Mouse (Mus musculus): ENCODE results near the gene Cers1. TPM values are rescaled to one million over a fixed set of nuclear protein-coding genes. Genes with fewer than 3 reads are reported as not detected.

Cers1 gene
- polyA plus RNA-seq, 1 experiment from 2014 or later: 2.0 TPM

DNA sequence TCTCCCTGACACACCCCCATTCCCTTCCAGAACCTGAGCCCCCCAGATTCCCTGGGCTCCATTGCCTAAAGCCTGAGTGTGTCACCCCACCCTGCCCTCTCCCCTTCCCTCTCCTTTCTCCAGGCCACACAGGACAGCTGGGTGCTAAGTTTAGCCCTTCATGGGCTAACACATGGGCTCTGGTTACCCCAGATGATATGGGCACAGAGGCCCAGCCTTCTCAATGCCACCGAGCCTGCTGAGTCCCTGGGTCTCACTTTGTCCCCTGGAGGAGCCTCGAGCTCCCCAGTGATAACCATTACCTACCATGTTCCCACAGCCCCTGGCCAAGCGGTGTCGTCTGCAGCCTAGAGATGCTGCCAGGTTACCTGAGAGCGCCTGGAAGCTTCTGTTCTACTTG, 2.3 kb downstream of the Cers1 start:
- Histone ChIP-seq H3K9ac (ENCODE audit: low read length) (no peak overlapping the region), H3K27ac (replicated peaks) (no peak overlapping the region), H3K4me2 (replicated peaks; ENCODE audit: low read depth) (no peak overlapping the region), H3K27me3 (ENCODE audit: control insufficient read depth, insufficient read depth, low read length) (no peaks in the 10 kb centered on the region), H3K9me3 (ENCODE audit: control insufficient read depth, low read length) (no peaks in the 10 kb centered on the region), H3K4me3 (ENCODE audit: low read depth, low read length) (no peak overlapping the region), H3K36me3 (ENCODE audit: control insufficient read depth, insufficient read depth, low read length) (no peaks in the 10 kb centered on the region; the same call in 1 of the 2 replicates), H3K4me1 (replicated peaks; ENCODE audit: control insufficient read depth, insufficient read depth) (no peaks in the 10 kb centered on the region)
- no peak for DNase-seq (ENCODE audit: low spot score)
- no peak for ATAC-seq (ENCODE audit: low FRiP score, low TSS enrichment)
- TF ChIP-seq EP300 (optimal IDR thresholded peaks at IDR 0.05) (no peak), CTCF (IDR thresholded peaks at IDR 0.05; ENCODE audit: low read depth) (no peak)
- WGBS: 82% methylated on average over 5 of the region's 5 CpGs

DNA sequence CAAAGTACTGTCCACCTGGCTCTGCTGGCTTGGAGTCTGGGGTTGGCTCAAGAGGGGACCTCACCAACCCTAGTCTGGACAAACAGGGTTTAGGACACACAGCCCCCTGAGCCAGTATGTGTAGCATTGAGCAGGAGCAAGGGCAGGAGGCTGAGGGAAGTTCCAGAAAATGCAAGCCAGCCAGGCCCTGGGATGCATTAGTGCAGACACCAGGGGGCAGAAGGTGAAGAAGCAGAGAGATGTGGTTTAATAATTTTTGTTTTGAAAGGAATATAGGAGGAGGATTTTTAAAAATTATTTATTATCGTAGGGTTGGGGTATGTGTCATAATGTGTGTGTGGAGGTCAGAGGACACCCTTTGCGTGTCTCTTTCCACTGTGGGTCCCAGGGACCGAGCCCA, 8.1 kb downstream of the Cers1 start:
- Histone ChIP-seq H3K4me3 (ENCODE audit: low read depth, low read length) (no peak overlapping the region), H3K27me3 (ENCODE audit: control insufficient read depth, insufficient read depth, low read length) (no peaks in the 10 kb centered on the region), H3K4me2 (replicated peaks; ENCODE audit: low read depth) (no peak overlapping the region), H3K9me3 (ENCODE audit: control insufficient read depth, low read length) (no peaks in the 10 kb centered on the region), H3K4me1 (replicated peaks; ENCODE audit: control insufficient read depth, insufficient read depth) (no peaks in the 10 kb centered on the region), H3K36me3 (ENCODE audit: control insufficient read depth, insufficient read depth, low read length) (no peaks in the 10 kb centered on the region; the same call in 1 of the 2 replicates), H3K27ac (replicated peaks) (no peak overlapping the region), H3K9ac (ENCODE audit: low read length) (no peak overlapping the region)
- WGBS: 85% methylated on average over 3 of the region's 3 CpGs
- TF ChIP-seq EP300 (optimal IDR thresholded peaks at IDR 0.05): no peak
- peak; percentile 32 for TF ChIP-seq CTCF (IDR thresholded peaks at IDR 0.05; ENCODE audit: low read depth)
- ATAC-seq (ENCODE audit: low FRiP score, low TSS enrichment): no peak
- no peak for DNase-seq (ENCODE audit: low spot score)

DNA sequence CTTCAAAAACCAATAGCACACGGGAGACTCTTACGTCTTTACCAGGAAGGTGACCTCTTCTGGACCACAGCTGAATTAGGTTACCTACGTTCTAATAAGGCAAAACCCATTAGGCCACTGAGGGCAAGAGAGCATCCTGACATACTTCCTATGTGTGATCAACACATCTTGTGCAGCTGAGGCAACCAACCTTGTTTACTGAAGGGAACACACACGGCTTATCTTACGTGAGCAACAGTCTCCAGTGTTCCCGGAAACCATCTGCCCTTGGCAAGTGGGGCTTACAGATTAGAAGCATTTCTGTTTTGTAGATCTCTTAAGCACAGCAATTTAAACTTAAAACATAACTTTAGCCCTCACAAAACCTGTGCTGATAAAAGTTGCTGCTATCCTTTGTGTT, 11.9 kb downstream of the Cers1 start:
- Histone ChIP-seq H3K27ac (replicated peaks) (no peak overlapping the region), H3K9me3 (ENCODE audit: control insufficient read depth, low read length) (no peaks in the 10 kb centered on the region), H3K4me1 (replicated peaks; ENCODE audit: control insufficient read depth, insufficient read depth) (no peaks in the 10 kb centered on the region), H3K27me3 (ENCODE audit: control insufficient read depth, insufficient read depth, low read length) (no peaks in the 10 kb centered on the region), H3K4me2 (replicated peaks; ENCODE audit: low read depth) (no peak overlapping the region), H3K4me3 (ENCODE audit: low read depth, low read length) (no peak overlapping the region), H3K9ac (ENCODE audit: low read length) (no peak overlapping the region), H3K36me3 (ENCODE audit: control insufficient read depth, insufficient read depth, low read length) (peaks cover 4% of the 10 kb centered on the region)
- 87% methylated on average over 6 of the region's 6 CpGs for WGBS
- ATAC-seq (ENCODE audit: low FRiP score, low TSS enrichment): no peak
- DNase-seq (ENCODE audit: low spot score): no peak
- no peak for TF ChIP-seq EP300 (optimal IDR thresholded peaks at IDR 0.05)
- no peak for TF ChIP-seq CTCF (IDR thresholded peaks at IDR 0.05; ENCODE audit: low read depth)

DNA sequence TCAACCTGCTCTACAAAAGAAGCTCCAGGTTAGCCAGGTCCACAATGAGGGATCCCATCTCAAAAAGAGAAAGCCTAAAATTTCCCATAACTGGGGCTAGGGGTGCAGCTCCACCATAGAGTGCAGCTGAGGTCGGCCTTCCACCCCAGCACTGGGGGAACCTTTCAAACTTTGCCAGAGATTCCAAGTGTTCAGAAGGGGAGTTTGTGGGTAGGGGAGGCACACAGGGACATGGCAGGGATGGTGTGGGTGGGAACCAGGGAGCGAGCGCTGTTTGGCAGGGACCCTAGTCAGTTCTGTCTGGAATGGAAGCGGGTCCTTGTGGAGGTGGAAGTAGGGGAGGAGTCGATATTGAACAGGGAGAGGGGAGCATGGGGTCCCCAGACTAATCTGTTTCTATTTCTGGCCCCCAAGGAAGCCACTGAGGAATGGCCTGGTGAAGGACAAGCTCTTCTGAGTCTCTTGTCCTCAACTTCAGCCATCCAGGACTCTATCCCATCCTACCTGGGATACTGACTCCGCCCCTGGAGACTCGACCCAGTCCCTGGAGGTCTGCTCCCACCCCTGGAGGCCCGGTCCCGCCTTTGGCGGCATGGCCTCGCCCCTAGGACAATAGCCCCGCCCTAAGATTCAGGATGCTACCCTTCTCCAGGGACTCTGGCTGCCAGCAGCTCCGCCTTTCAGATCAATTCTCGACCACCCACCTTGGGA, 13.7 kb downstream of the Cers1 start, which contains the start of gene Gdf1:
Gene Gdf1, plus strand, starts transcription at position 694 of the 711 bp plus-strand sequence.
- Histone ChIP-seq H3K4me2 (replicated peaks; ENCODE audit: low read depth) (no peak within 1 kb of the TSS), H3K27me3 (ENCODE audit: control insufficient read depth, insufficient read depth, low read length) (no peaks in the 10 kb centered on the region), H3K9me3 (ENCODE audit: control insufficient read depth, low read length) (no peaks in the 10 kb centered on the region), H3K4me3 (ENCODE audit: low read depth, low read length) (no peak within 1 kb of the TSS), H3K36me3 (ENCODE audit: control insufficient read depth, insufficient read depth, low read length) (peaks cover 20% of the 10 kb centered on the region), H3K9ac (ENCODE audit: low read length) (no peak within 1 kb of the TSS), H3K4me1 (replicated peaks; ENCODE audit: control insufficient read depth, insufficient read depth) (no peaks in the 10 kb centered on the region), H3K27ac (replicated peaks) (no peak within 1 kb of the TSS)
- 31% methylated on average over 14 of the region's 14 CpGs for WGBS
- ATAC-seq (ENCODE audit: low FRiP score, low TSS enrichment) (no peak), DNase-seq (ENCODE audit: low spot score) (no peak)
- TF ChIP-seq EP300 (optimal IDR thresholded peaks at IDR 0.05) (no peak), CTCF (IDR thresholded peaks at IDR 0.05; ENCODE audit: low read depth) (no peak)

DNA sequence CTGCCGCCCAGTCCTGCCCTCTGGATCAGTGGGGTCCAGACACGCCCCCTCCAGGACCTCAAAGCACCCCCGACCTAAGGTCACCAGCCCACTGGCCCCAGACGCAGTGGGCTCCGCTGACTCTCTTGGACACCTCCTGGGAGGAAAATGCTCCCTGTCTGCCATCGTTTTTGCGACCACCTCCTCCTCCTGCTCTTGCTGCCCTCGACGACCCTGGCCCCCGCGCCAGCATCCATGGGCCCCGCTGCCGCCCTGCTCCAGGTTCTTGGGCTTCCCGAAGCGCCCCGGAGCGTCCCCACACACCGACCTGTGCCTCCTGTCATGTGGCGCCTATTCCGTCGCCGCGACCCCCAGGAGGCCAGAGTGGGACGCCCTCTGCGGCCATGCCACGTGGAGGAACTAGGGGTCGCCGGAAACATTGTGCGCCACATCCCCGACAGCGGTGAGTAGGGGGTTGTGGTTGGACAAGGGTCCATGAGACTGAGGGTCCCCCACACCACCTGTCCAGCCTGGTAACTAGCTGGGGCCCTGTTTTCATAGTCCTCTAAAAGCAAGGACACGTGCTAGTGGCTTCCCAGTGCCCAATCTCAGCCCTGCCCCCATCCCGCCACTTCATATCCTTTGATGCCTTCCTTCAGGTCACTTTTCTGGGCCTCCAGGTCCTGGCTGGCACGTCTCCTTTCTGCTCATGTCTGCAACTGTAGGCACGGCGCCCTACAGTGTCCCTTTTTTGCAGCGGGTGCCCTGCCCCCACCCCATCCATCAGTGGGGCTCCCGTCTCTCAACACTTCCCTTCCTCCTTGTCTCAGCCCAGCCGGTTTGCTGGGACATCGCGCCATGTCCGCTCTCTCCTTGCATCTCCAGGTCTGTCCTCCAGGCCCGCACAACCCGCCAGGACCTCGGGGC, 14.5 kb downstream of the Cers1 start:
- no peak overlapping the region for H3K4me2 ChIP-seq (replicated peaks; ENCODE audit: low read depth)
- TF ChIP-seq CTCF (IDR thresholded peaks at IDR 0.05; ENCODE audit: low read depth) (no peak), EP300 (optimal IDR thresholded peaks at IDR 0.05) (no peak)
- no peak for DNase-seq (ENCODE audit: low spot score)
- H3K4me1 ChIP-seq (replicated peaks; ENCODE audit: control insufficient read depth, insufficient read depth): no peaks in the 10 kb centered on the region
- no peaks in the 10 kb centered on the region for H3K9me3 ChIP-seq (ENCODE audit: control insufficient read depth, low read length)
- H3K27me3 ChIP-seq (ENCODE audit: control insufficient read depth, insufficient read depth, low read length): no peaks in the 10 kb centered on the region
- ATAC-seq (ENCODE audit: low FRiP score, low TSS enrichment): peak; percentile 11; the same call in 1 of the 2 replicates
- no peak overlapping the region for H3K4me3 ChIP-seq (ENCODE audit: low read depth, low read length)
- H3K9ac ChIP-seq (ENCODE audit: low read length): no peak overlapping the region
- no peak overlapping the region for H3K27ac ChIP-seq (replicated peaks)
- 22% methylated on average over 45 of the region's 45 CpGs for WGBS
- peaks cover 23% of the 10 kb centered on the region for H3K36me3 ChIP-seq (ENCODE audit: control insufficient read depth, insufficient read depth, low read length)

Data from stomach, postnatal 0 days (tissue).